Mouse (Mus musculus) CH12.LX (cell line): ENCODE measurements around the gene Ctbp2. TPM values are rescaled to one million over a fixed set of nuclear protein-coding genes. Genes with fewer than 3 reads are reported as not detected.

ENCODE experiments used
- DNase-seq: peaks from one replicate; pipeline ENCODE4 v3.0.0-alpha.2; 2013; ENCODE audit errors: extremely low read depth
- H3K27ac ChIP-seq: 2 replicates; pipeline ENCODE4 v1.5.1; 2012; ENCODE audit warnings: low read depth, mild to moderate bottlenecking, control low read depth, moderate library complexity; ENCODE audit not compliant: insufficient read depth
- H3K27me3 ChIP-seq: replicated peaks from 2 replicates; pipeline ENCODE3; 2012; ENCODE audit warnings: inconsistent platforms
- H3K36me3 ChIP-seq, 2 experiments: replicated peaks in 1 of 2; 2 replicates each; pipeline versions ENCODE3 to v1.6.1; 2012; ENCODE audit warnings: inconsistent platforms in 1 of 2, low read length in 1 of 2, mild to moderate bottlenecking in 1 of 2, mixed read lengths in 1 of 2, moderate library complexity in 1 of 2; ENCODE audit not compliant: control insufficient read depth in 1 of 2, insufficient read depth in 1 of 2
- H3K4me1 ChIP-seq, 2 experiments: 2 replicates each; pipeline ENCODE4 v1.6.1; 2012; ENCODE audit warnings: inconsistent platforms in 1 of 2, moderate library complexity in 1 of 2; ENCODE audit not compliant: insufficient read depth in 2 of 2, control insufficient read depth in 1 of 2
- H3K4me2 ChIP-seq: 2 replicates; pipeline ENCODE4 v1.6.1; 2012; ENCODE audit warnings: low read depth, mild to moderate bottlenecking, control low read depth; ENCODE audit not compliant: poor library complexity, insufficient read depth, severe bottlenecking
- H3K4me3 ChIP-seq, 3 experiments: fragments of 150-350 bp in 1 of 3; sonication (generic) in 1 of 3; replicated peaks in 1 of 3; 2 replicates each; pipeline versions ENCODE3 to v1.5.1; 2011 to 2012; ENCODE audit warnings: low read depth in 2 of 3, low read length in 2 of 3, mild to moderate bottlenecking in 2 of 3, moderate library complexity in 2 of 3, control low read depth in 1 of 3, improper control_type of control experiment in 1 of 3, inconsistent platforms in 1 of 3, mixed read lengths in 1 of 3; ENCODE audit not compliant: poor library complexity in 1 of 3
- H3K79me2 ChIP-seq: replicated peaks from 2 replicates; pipeline ENCODE4 v1.6.1; 2012; ENCODE audit warnings: mild to moderate bottlenecking, moderate library complexity; ENCODE audit not compliant: control insufficient read depth, poor library complexity, insufficient read depth, severe bottlenecking; ENCODE audit errors: extremely low read depth
- H3K9ac ChIP-seq: 2 replicates; pipeline ENCODE4 v1.6.1; 2012; ENCODE audit warnings: low read depth, mild to moderate bottlenecking, control low read depth, moderate library complexity; ENCODE audit not compliant: insufficient read depth
- H3K9me3 ChIP-seq: replicated peaks from 2 replicates; pipeline ENCODE3; 2012; ENCODE audit warnings: low read length, inconsistent platforms, mixed read lengths
- BHLHE40 ChIP-seq: IDR thresholded peaks from 2 replicates; pipeline ENCODE4 v1.6.1; 2011; ENCODE audit warnings: mild to moderate bottlenecking, low read depth, low read length, improper control_type of control experiment
- CHD1 ChIP-seq: IDR thresholded peaks from 2 replicates; pipeline ENCODE4 v1.6.1; 2012; ENCODE audit warnings: low read depth, low read length, improper control_type of control experiment, inconsistent platforms
- CHD2 ChIP-seq: IDR thresholded peaks from 2 replicates; pipeline ENCODE4 v1.6.1; 2011; ENCODE audit warnings: low read length, improper control_type of control experiment
- CTCF ChIP-seq, 2 experiments: IDR thresholded peaks in 1 of 2; conservative IDR thresholded peaks in 1 of 2; 2 replicates each; pipeline ENCODE4 v1.5.1; 2011 to 2012; ENCODE audit warnings: low read depth in 2 of 2, low read length in 2 of 2, improper control_type of control experiment in 1 of 2, inconsistent platforms in 1 of 2, mild to moderate bottlenecking in 1 of 2, moderate library complexity in 1 of 2
- E2F4 ChIP-seq: IDR thresholded peaks from 2 replicates; pipeline ENCODE4 v1.6.1; 2011; ENCODE audit warnings: low read depth, low read length, improper control_type of control experiment; ENCODE audit not compliant: insufficient replicate concordance
- ELF1 ChIP-seq: IDR thresholded peaks from 2 replicates; pipeline ENCODE4 v1.6.1; 2014; ENCODE audit warnings: low read depth, mild to moderate bottlenecking, inconsistent platforms, low read length, improper control_type of control experiment
- EP300 ChIP-seq: IDR thresholded peaks from 2 replicates; pipeline ENCODE4 v1.6.1; 2011; ENCODE audit warnings: low read length, improper control_type of control experiment
- ETS1 ChIP-seq: conservative IDR thresholded peaks from 2 replicates; pipeline ENCODE4 v1.6.1; 2012; ENCODE audit warnings: low read depth, mild to moderate bottlenecking, inconsistent platforms, low read length, improper control_type of control experiment, moderate library complexity
- GABPA ChIP-seq: IDR thresholded peaks from 2 replicates; pipeline ENCODE4 v1.6.1; 2012; ENCODE audit warnings: low read depth, low read length, improper control_type of control experiment, inconsistent platforms; ENCODE audit not compliant: insufficient replicate concordance
- HCFC1 ChIP-seq: IDR thresholded peaks from 2 replicates; pipeline ENCODE4 v1.6.1; 2012; ENCODE audit warnings: low read depth, mild to moderate bottlenecking, inconsistent platforms, low read length, improper control_type of control experiment
- IRF4 ChIP-seq: IDR thresholded peaks from 2 replicates; pipeline ENCODE4 v1.6.1; 2014; ENCODE audit warnings: low read depth, mild to moderate bottlenecking, inconsistent platforms, low read length, improper control_type of control experiment
- JUN ChIP-seq: IDR thresholded peaks from 2 replicates; pipeline ENCODE4 v1.6.1; 2011; ENCODE audit warnings: low read depth, mild to moderate bottlenecking, low read length, improper control_type of control experiment, moderate library complexity; ENCODE audit not compliant: insufficient read depth
- JUND ChIP-seq: conservative IDR thresholded peaks from 2 replicates; pipeline ENCODE4 v1.6.1; 2011; ENCODE audit warnings: low read depth, low read length, improper control_type of control experiment
- KAT2A ChIP-seq: IDR thresholded peaks from 2 replicates; pipeline ENCODE4 v1.6.1; 2012; ENCODE audit warnings: low read length, improper control_type of control experiment, inconsistent platforms; ENCODE audit not compliant: insufficient replicate concordance
- MAFK ChIP-seq: IDR thresholded peaks from 2 replicates; pipeline ENCODE4 v1.6.1; 2011; ENCODE audit warnings: low read length, improper control_type of control experiment; ENCODE audit not compliant: insufficient replicate concordance
- MAX ChIP-seq: IDR thresholded peaks from 2 replicates; pipeline ENCODE4 v1.6.1; 2011; ENCODE audit warnings: low read length, improper control_type of control experiment
- MEF2A ChIP-seq: IDR thresholded peaks from 2 replicates; pipeline ENCODE4 v1.6.1; 2014; ENCODE audit warnings: low read depth, mild to moderate bottlenecking, inconsistent platforms, low read length, improper control_type of control experiment, borderline replicate concordance
- MXI1 ChIP-seq: IDR thresholded peaks from 2 replicates; pipeline ENCODE4 v1.6.1; 2011; ENCODE audit warnings: mild to moderate bottlenecking, low read depth, low read length, improper control_type of control experiment
- MYC ChIP-seq: IDR thresholded peaks from 2 replicates; pipeline ENCODE4 v1.6.1; 2011; ENCODE audit warnings: low read depth, mild to moderate bottlenecking, improper control_type of control experiment, low read length
- NELFE ChIP-seq: IDR thresholded peaks from 2 replicates; pipeline ENCODE4 v1.6.1; 2011; ENCODE audit warnings: low read depth, low read length, improper control_type of control experiment
- NRF1 ChIP-seq: IDR thresholded peaks from 2 replicates; pipeline ENCODE4 v1.6.1; 2014; ENCODE audit warnings: low read depth, mild to moderate bottlenecking, inconsistent platforms, low read length, improper control_type of control experiment, moderate library complexity
- PAX5 ChIP-seq: IDR thresholded peaks from 2 replicates; pipeline ENCODE4 v1.6.1; 2012; ENCODE audit warnings: low read length, inconsistent platforms, mixed read lengths
- POLR2A ChIP-seq: IDR thresholded peaks from 2 replicates; pipeline ENCODE4 v1.6.1; 2011; ENCODE audit warnings: low read depth, mild to moderate bottlenecking, improper control_type of control experiment, low read length
- RAD21 ChIP-seq: IDR thresholded peaks from 2 replicates; pipeline ENCODE4 v1.6.1; 2011; ENCODE audit warnings: low read depth, mild to moderate bottlenecking, low read length, improper control_type of control experiment, moderate library complexity
- SIN3A ChIP-seq: IDR thresholded peaks from 2 replicates; pipeline ENCODE4 v1.6.1; 2012; ENCODE audit warnings: low read length, improper control_type of control experiment, inconsistent platforms
- TBP ChIP-seq: conservative IDR thresholded peaks from 2 replicates; pipeline ENCODE4 v1.6.1; 2011; ENCODE audit warnings: low read depth, low read length, improper control_type of control experiment
- TCF12 ChIP-seq: IDR thresholded peaks from 2 replicates; pipeline ENCODE4 v1.6.1; 2014; ENCODE audit warnings: low read depth, mild to moderate bottlenecking, inconsistent platforms, low read length, improper control_type of control experiment
- USF1 ChIP-seq: IDR thresholded peaks from 2 replicates; pipeline ENCODE4 v1.6.1; 2014; ENCODE audit warnings: low read depth, mild to moderate bottlenecking, inconsistent platforms, low read length, improper control_type of control experiment
- USF2 ChIP-seq: conservative IDR thresholded peaks from 2 replicates; pipeline ENCODE4 v1.6.1; 2011; ENCODE audit warnings: low read depth, low read length, improper control_type of control experiment
- ZKSCAN1 ChIP-seq: IDR thresholded peaks from 2 replicates; pipeline ENCODE4 v1.6.1; 2012; ENCODE audit warnings: low read depth, inconsistent platforms, low read length, improper control_type of control experiment, borderline replicate concordance
- ZMIZ1 ChIP-seq: IDR thresholded peaks from 2 replicates; pipeline ENCODE4 v1.6.1; 2012; ENCODE audit warnings: low read depth, mild to moderate bottlenecking, inconsistent platforms, low read length, improper control_type of control experiment
- ZNF384 ChIP-seq: IDR thresholded peaks from 2 replicates; pipeline ENCODE4 v1.6.1; 2012; ENCODE audit warnings: low read depth, low read length, improper control_type of control experiment, inconsistent platforms
- dilution Hi-C: fragments of 300-500 bp; cut with MboI; formaldehyde crosslinking; loops from 2 replicates; pipeline ENCODE4 v1.14.3; 2020; ENCODE audit warnings: low sequenced_read_pairs; ENCODE audit not compliant: extremely low pct_unique_long_range_greater_than_20kb, extremely low pct_ligation_motif_present
- in situ Hi-C: fragments of 300-500 bp; cut with MboI; formaldehyde crosslinking; loops from 3 replicates; pipeline ENCODE4 v1.14.3; 2019; ENCODE audit warnings: low sequenced_read_pairs, low pct_ligation_motif_present, low pct_unique_long_range_greater_than_20kb, mixed read lengths
- polyA plus RNA-seq: library from polyadenylated mRNA; unstranded; fragments of >175 nt; gene quantifications from 2 replicates; pipeline ENCODE4 v1.2.1, GENCODE M21; 2012; ENCODE audit warnings: low read depth; ENCODE audit not compliant: insufficient read length
- total RNA-seq, 2 experiments: library from RNA; depleted of rRNA; stranded (reverse); fragments of 300-350 nt in 1 of 2; fragments of >200 nt in 1 of 2; gene quantifications; 2 replicates each; pipeline ENCODE4 v1.2.3; 2012 to 2014

The Ctbp2 gene
- total and polyA plus RNA-seq, 3 experiments, result 0.59 to 1.1 (median 0.68) TPM

DNA sequence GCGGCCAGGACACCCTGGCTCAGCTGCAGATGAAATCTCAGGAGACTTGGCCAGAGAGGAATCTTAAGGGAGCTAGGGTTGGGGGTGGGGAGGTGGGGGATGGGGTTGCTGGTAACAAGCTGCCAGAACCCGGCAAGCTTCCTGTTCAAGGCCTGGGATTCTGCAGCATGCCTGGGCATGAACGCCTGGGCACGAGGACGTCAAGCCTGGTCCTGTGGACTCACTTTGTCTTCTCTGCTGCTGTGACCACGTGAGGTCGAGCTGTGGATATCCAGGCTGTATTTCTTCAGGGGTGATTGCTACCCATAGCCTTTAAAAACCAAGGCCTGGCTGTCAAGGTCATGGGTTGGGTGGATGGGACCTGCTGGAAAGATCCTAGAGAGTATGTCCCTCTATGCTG is 118.4 kb downstream of the Ctbp2 start:
- Histone ChIP-seq H3K79me2 (no peaks in the 10 kb centered on the region), H3K36me3 (peaks cover 0 to 8% of the 10 kb centered on the region in 2 experiments), H3K27ac (no peak overlapping the region), H3K27me3 (peaks cover 7% of the 10 kb centered on the region), H3K4me1 (peaks cover 22 to 40% of the 10 kb centered on the region in 2 experiments), H3K4me3 (no peak overlapping the region), H3K4me2 (no peak overlapping the region), H3K9me3 (no peaks in the 10 kb centered on the region)
- no peak for DNase-seq
- in situ Hi-C loops (no loop called here), dilution Hi-C loops (no loop called here)
- peak; percentile 37; the same call in 1 of the 2 replicates for TF ChIP-seq ELF1
- TF ChIP-seq CHD2, result peak; percentile 87
- no peak for TF ChIP-seq GABPA
- 0 out of 2 replicates have a peak, but pooled peaks have one; percentile 1 for TF ChIP-seq EP300
- no peak for TF ChIP-seq ZNF384
- TF ChIP-seq TBP, result no peak
- no peak; the same call in 1 of the 2 replicates for TF ChIP-seq TCF12
- TF ChIP-seq JUND, result no peak
- no peak for TF ChIP-seq POLR2A
- peak; percentile 35; the same call in 1 of the 2 replicates for TF ChIP-seq MYC
- no peak for TF ChIP-seq ZKSCAN1
- no peak for TF ChIP-seq NELFE
- no peak for TF ChIP-seq JUN
- TF ChIP-seq IRF4, result peak; percentile 40; the same call in 1 of the 2 replicates
- TF ChIP-seq USF1, result peak; percentile 7; the same call in 1 of the 2 replicates
- no peak for TF ChIP-seq SIN3A
- TF ChIP-seq CHD1, result peak; percentile 84
- TF ChIP-seq NRF1, result no peak
- no peak for TF ChIP-seq CTCF (conservative IDR thresholded peaks at IDR 0.05 in 1 of 2, IDR thresholded peaks at IDR 0.05 in 1 of 2; ENCODE audit: low read depth in 2 of 2, low read length in 2 of 2)
- TF ChIP-seq MAX, result peak; percentile 68; the same call in 1 of the 2 replicates
- no peak for TF ChIP-seq MAFK
- no peak for TF ChIP-seq ZMIZ1
- no peak for TF ChIP-seq USF2
- TF ChIP-seq RAD21, result no peak
- TF ChIP-seq, all 38 proteins: peak for 8
- no peak overlapping the region for H3K9ac ChIP-seq

DNA sequence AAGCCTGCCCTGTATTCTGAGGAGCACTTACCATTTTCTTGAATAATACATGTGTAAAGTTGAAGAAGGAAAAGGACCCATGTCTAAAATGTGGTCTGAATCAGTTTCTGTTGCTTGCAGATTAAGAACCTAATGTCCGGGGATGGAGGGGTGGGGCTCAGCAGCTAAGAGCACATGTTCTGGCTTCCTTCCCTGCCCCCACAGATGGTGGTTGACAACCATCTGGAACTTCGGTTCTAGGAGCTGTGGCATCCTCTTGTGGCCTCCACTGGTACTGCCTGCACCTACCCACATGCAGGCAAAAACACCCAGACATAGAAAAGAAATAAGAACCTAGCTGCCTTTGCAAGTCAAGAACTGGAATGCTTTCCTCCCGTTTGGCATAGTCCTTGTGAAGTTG is 120.7 kb downstream of the Ctbp2 start:
- in situ Hi-C loops, result loop anchor here (5.0 kb wide), 1 partner anchor 351 kb away; no protein-coding TSS in a partner anchor
- Histone ChIP-seq H3K36me3 (peaks cover 6 to 29% of the 10 kb centered on the region in 2 experiments), H3K27me3 (no peaks in the 10 kb centered on the region), H3K9ac (peak overlapping the region; percentile 39), H3K27ac (no peak overlapping the region), H3K9me3 (no peaks in the 10 kb centered on the region), H3K4me3 (peak overlapping the region; percentile 49 to 60 (median 52)), H3K4me2 (peak overlapping the region; percentile 47), H3K4me1 (peaks cover 22 to 40% of the 10 kb centered on the region in 2 experiments), H3K79me2 (no peaks in the 10 kb centered on the region)
- DNase-seq, result peak; percentile 97
- dilution Hi-C loops, result no loop called here
- TF ChIP-seq JUND (peak; percentile 29; the same call in 1 of the 2 replicates), MAFK (no peak), MXI1 (peak; percentile 100), BHLHE40 (peak; percentile 70), KAT2A (0 out of 2 replicates have a peak, but pooled peaks have one; percentile 44), MEF2A (peak; percentile 44; the same call in 1 of the 2 replicates), ZKSCAN1 (no peak), USF1 (no peak), HCFC1 (peak; percentile 58), TBP (0 out of 2 replicates have a peak, but pooled peaks have one; percentile 63), GABPA (no peak), ETS1 (peak; percentile 61), USF2 (no peak), CHD2 (peak; percentile 96), SIN3A (peak; percentile 100), E2F4 (0 out of 2 replicates have a peak, but pooled peaks have one; percentile 20), NELFE (peak; percentile 78), PAX5 (no peak)
